Mouse (Mus musculus) CH12.LX (cell line): Measurements from ENCODE around the gene Cnn3. TPM values are rescaled to one million over a fixed set of nuclear protein-coding genes. Genes with fewer than 3 reads are reported as not detected.
A peak's percentile ranks its signal among the peaks of the same experiment; 100 is the strongest.

Experiments
- DNase-seq: peaks from one replicate; pipeline ENCODE4 v3.0.0-alpha.2; 2013; ENCODE audit errors: extremely low read depth
- H3K27ac ChIP-seq: 2 replicates; pipeline ENCODE4 v1.5.1; 2012; ENCODE audit warnings: low read depth, mild to moderate bottlenecking, control low read depth, moderate library complexity; ENCODE audit not compliant: insufficient read depth
- H3K27me3 ChIP-seq: replicated peaks from 2 replicates; pipeline ENCODE3; 2012; ENCODE audit warnings: inconsistent platforms
- H3K36me3 ChIP-seq, 2 experiments: replicated peaks in 1 of 2; 2 replicates each; pipeline versions ENCODE3 to v1.6.1; 2012; ENCODE audit warnings: inconsistent platforms in 1 of 2, low read length in 1 of 2, mild to moderate bottlenecking in 1 of 2, mixed read lengths in 1 of 2, moderate library complexity in 1 of 2; ENCODE audit not compliant: control insufficient read depth in 1 of 2, insufficient read depth in 1 of 2
- H3K4me1 ChIP-seq, 2 experiments: 2 replicates each; pipeline ENCODE4 v1.6.1; 2012; ENCODE audit warnings: inconsistent platforms in 1 of 2, moderate library complexity in 1 of 2; ENCODE audit not compliant: insufficient read depth in 2 of 2, control insufficient read depth in 1 of 2
- H3K4me2 ChIP-seq: 2 replicates; pipeline ENCODE4 v1.6.1; 2012; ENCODE audit warnings: low read depth, mild to moderate bottlenecking, control low read depth; ENCODE audit not compliant: poor library complexity, insufficient read depth, severe bottlenecking
- H3K4me3 ChIP-seq, 3 experiments: fragments of 150-350 bp in 1 of 3; sonication (generic) in 1 of 3; replicated peaks in 1 of 3; 2 replicates each; pipeline versions ENCODE3 to v1.5.1; 2011 to 2012; ENCODE audit warnings: low read depth in 2 of 3, low read length in 2 of 3, mild to moderate bottlenecking in 2 of 3, moderate library complexity in 2 of 3, control low read depth in 1 of 3, improper control_type of control experiment in 1 of 3, inconsistent platforms in 1 of 3, mixed read lengths in 1 of 3; ENCODE audit not compliant: poor library complexity in 1 of 3
- H3K79me2 ChIP-seq: replicated peaks from 2 replicates; pipeline ENCODE4 v1.6.1; 2012; ENCODE audit warnings: mild to moderate bottlenecking, moderate library complexity; ENCODE audit not compliant: control insufficient read depth, poor library complexity, insufficient read depth, severe bottlenecking; ENCODE audit errors: extremely low read depth
- H3K9ac ChIP-seq: 2 replicates; pipeline ENCODE4 v1.6.1; 2012; ENCODE audit warnings: low read depth, mild to moderate bottlenecking, control low read depth, moderate library complexity; ENCODE audit not compliant: insufficient read depth
- H3K9me3 ChIP-seq: replicated peaks from 2 replicates; pipeline ENCODE3; 2012; ENCODE audit warnings: low read length, inconsistent platforms, mixed read lengths
- BHLHE40 ChIP-seq: IDR thresholded peaks from 2 replicates; pipeline ENCODE4 v1.6.1; 2011; ENCODE audit warnings: mild to moderate bottlenecking, low read depth, low read length, improper control_type of control experiment
- CHD2 ChIP-seq: IDR thresholded peaks from 2 replicates; pipeline ENCODE4 v1.6.1; 2011; ENCODE audit warnings: low read length, improper control_type of control experiment
- EP300 ChIP-seq: IDR thresholded peaks from 2 replicates; pipeline ENCODE4 v1.6.1; 2011; ENCODE audit warnings: low read length, improper control_type of control experiment
- ETS1 ChIP-seq: conservative IDR thresholded peaks from 2 replicates; pipeline ENCODE4 v1.6.1; 2012; ENCODE audit warnings: low read depth, mild to moderate bottlenecking, inconsistent platforms, low read length, improper control_type of control experiment, moderate library complexity
- GABPA ChIP-seq: IDR thresholded peaks from 2 replicates; pipeline ENCODE4 v1.6.1; 2012; ENCODE audit warnings: low read depth, low read length, improper control_type of control experiment, inconsistent platforms; ENCODE audit not compliant: insufficient replicate concordance
- IRF4 ChIP-seq: IDR thresholded peaks from 2 replicates; pipeline ENCODE4 v1.6.1; 2014; ENCODE audit warnings: low read depth, mild to moderate bottlenecking, inconsistent platforms, low read length, improper control_type of control experiment
- JUN ChIP-seq: IDR thresholded peaks from 2 replicates; pipeline ENCODE4 v1.6.1; 2011; ENCODE audit warnings: low read depth, mild to moderate bottlenecking, low read length, improper control_type of control experiment, moderate library complexity; ENCODE audit not compliant: insufficient read depth
- JUND ChIP-seq: conservative IDR thresholded peaks from 2 replicates; pipeline ENCODE4 v1.6.1; 2011; ENCODE audit warnings: low read depth, low read length, improper control_type of control experiment
- MAFK ChIP-seq: IDR thresholded peaks from 2 replicates; pipeline ENCODE4 v1.6.1; 2011; ENCODE audit warnings: low read length, improper control_type of control experiment; ENCODE audit not compliant: insufficient replicate concordance
- MAX ChIP-seq: IDR thresholded peaks from 2 replicates; pipeline ENCODE4 v1.6.1; 2011; ENCODE audit warnings: low read length, improper control_type of control experiment
- MEF2A ChIP-seq: IDR thresholded peaks from 2 replicates; pipeline ENCODE4 v1.6.1; 2014; ENCODE audit warnings: low read depth, mild to moderate bottlenecking, inconsistent platforms, low read length, improper control_type of control experiment, borderline replicate concordance
- NRF1 ChIP-seq: IDR thresholded peaks from 2 replicates; pipeline ENCODE4 v1.6.1; 2014; ENCODE audit warnings: low read depth, mild to moderate bottlenecking, inconsistent platforms, low read length, improper control_type of control experiment, moderate library complexity
- POLR2A ChIP-seq: IDR thresholded peaks from 2 replicates; pipeline ENCODE4 v1.6.1; 2011; ENCODE audit warnings: low read depth, mild to moderate bottlenecking, improper control_type of control experiment, low read length
- POLR2AphosphoS2 ChIP-seq: IDR thresholded peaks from 2 replicates; pipeline ENCODE4 v1.6.1; 2011; ENCODE audit warnings: low read depth, low read length, improper control_type of control experiment
- RAD21 ChIP-seq: IDR thresholded peaks from 2 replicates; pipeline ENCODE4 v1.6.1; 2011; ENCODE audit warnings: low read depth, mild to moderate bottlenecking, low read length, improper control_type of control experiment, moderate library complexity
- SIN3A ChIP-seq: IDR thresholded peaks from 2 replicates; pipeline ENCODE4 v1.6.1; 2012; ENCODE audit warnings: low read length, improper control_type of control experiment, inconsistent platforms
- SMC3 ChIP-seq: IDR thresholded peaks from 2 replicates; pipeline ENCODE4 v1.6.1; 2011; ENCODE audit warnings: low read depth, low read length, improper control_type of control experiment
- USF1 ChIP-seq: IDR thresholded peaks from 2 replicates; pipeline ENCODE4 v1.6.1; 2014; ENCODE audit warnings: low read depth, mild to moderate bottlenecking, inconsistent platforms, low read length, improper control_type of control experiment
- ZKSCAN1 ChIP-seq: IDR thresholded peaks from 2 replicates; pipeline ENCODE4 v1.6.1; 2012; ENCODE audit warnings: low read depth, inconsistent platforms, low read length, improper control_type of control experiment, borderline replicate concordance
- ZNF384 ChIP-seq: IDR thresholded peaks from 2 replicates; pipeline ENCODE4 v1.6.1; 2012; ENCODE audit warnings: low read depth, low read length, improper control_type of control experiment, inconsistent platforms
- dilution Hi-C: fragments of 300-500 bp; cut with MboI; formaldehyde crosslinking; loops from 2 replicates; pipeline ENCODE4 v1.14.3; 2020; ENCODE audit warnings: low sequenced_read_pairs; ENCODE audit not compliant: extremely low pct_unique_long_range_greater_than_20kb, extremely low pct_ligation_motif_present
- in situ Hi-C: fragments of 300-500 bp; cut with MboI; formaldehyde crosslinking; loops from 3 replicates; pipeline ENCODE4 v1.14.3; 2019; ENCODE audit warnings: low sequenced_read_pairs, low pct_ligation_motif_present, low pct_unique_long_range_greater_than_20kb, mixed read lengths
- polyA plus RNA-seq: library from polyadenylated mRNA; unstranded; fragments of >175 nt; gene quantifications from 2 replicates; pipeline ENCODE4 v1.2.1, GENCODE M21; 2012; ENCODE audit warnings: low read depth; ENCODE audit not compliant: insufficient read length
- total RNA-seq, 2 experiments: library from RNA; depleted of rRNA; stranded (reverse); fragments of 300-350 nt in 1 of 2; fragments of >200 nt in 1 of 2; gene quantifications; 2 replicates each; pipeline ENCODE4 v1.2.3; 2012 to 2014

Cnn3 gene
- total and polyA plus RNA-seq, 3 experiments: 12.5 to 58.5 (median 46.4) TPM

DNA sequence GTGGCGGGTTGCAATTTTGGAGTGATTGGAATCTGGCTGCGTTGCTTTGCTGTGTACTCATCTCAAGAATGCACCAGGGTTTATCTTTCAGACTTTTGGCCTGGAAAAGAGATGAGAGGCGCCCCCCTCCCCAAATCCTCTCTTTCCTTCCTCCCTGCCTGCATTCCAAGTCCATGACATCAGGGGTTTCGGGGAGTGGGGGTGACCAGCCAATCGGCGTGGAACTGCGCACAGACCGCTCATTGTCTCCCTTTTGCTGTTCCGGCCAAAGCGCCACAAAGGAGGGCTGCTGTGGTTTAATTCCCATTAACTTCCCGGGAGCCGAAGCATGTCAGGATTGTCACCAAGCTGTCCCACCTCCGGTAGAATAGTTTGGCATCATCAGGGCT lies 1.2 kb downstream of the Cnn3 start:
- dilution Hi-C loops: no loop called here

DNA sequence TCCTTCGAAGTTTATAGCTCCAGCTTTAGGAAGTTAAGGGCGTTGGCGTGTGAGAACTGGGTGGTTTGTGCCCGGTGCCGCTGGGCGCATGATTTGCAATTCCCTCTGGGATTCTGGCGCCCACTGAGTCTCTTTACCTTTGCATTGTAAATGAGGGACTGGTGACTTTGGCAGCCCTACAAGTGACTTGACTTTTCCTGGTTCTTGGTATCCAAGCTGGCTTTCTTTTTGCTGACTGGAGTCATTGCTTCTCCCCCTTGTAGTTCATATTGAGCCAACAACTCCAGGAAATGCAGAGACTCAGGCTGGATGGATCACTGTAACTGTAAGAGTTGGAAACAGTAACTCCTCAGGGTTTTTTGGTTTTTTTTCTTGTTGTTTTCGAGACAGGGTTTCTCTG lies 1.9 kb downstream of the Cnn3 start:
- H3K9ac ChIP-seq: no peak overlapping the region

More for the DNA sequence above, 1.2 kb downstream of the Cnn3 start:
- Histone ChIP-seq H3K4me2 (peak overlapping the region; percentile 80), H3K27ac (no peak overlapping the region)
- peak; percentile 8 for DNase-seq
- TF ChIP-seq ZNF384 (no peak), USF1 (no peak), SMC3 (no peak), GABPA (no peak), RAD21 (no peak), MEF2A (no peak), JUN (no peak), NRF1 (no peak), CHD2 (no peak), POLR2A (no peak), MAX (no peak), POLR2AphosphoS2 (no peak), JUND (no peak)
- TF ChIP-seq, all 38 proteins: peak for 0
- Histone ChIP-seq H3K9me3 (no peaks in the 10 kb centered on the region), H3K4me1 (peaks cover 0 to 27% of the 10 kb centered on the region in 2 experiments; a peak in 2 of 4 replicates), H3K79me2 (no peaks in the 10 kb centered on the region), H3K27me3 (peaks cover 13% of the 10 kb centered on the region), H3K9ac (peak overlapping the region; percentile 6; the same call in 1 of the 2 replicates), H3K36me3 (peaks cover 0 to 2% of the 10 kb centered on the region in 2 experiments), H3K4me3 (peak overlapping the region; percentile 44 to 73 (median 58))
- in situ Hi-C loops: no loop called here

More for the DNA sequence above, 1.9 kb downstream of the Cnn3 start:
- peak; percentile 76 for DNase-seq
- no peak overlapping the region for H3K27ac ChIP-seq
- dilution Hi-C loops: no loop called here
- TF ChIP-seq MAFK (peak; percentile 74; the same call in 1 of the 2 replicates), IRF4 (0 out of 2 replicates have a peak, but pooled peaks have one; percentile 16), BHLHE40 (peak; percentile 78), ZKSCAN1 (no peak), EP300 (peak; percentile 56), SIN3A (peak; percentile 64; the same call in 1 of the 2 replicates), MEF2A (no peak), MAX (peak; percentile 32; the same call in 1 of the 2 replicates), ETS1 (peak; percentile 53), USF1 (no peak)
- no peaks in the 10 kb centered on the region for H3K9me3 ChIP-seq
- H3K4me3 ChIP-seq: peak overlapping the region in 1 of 3 experiments; percentile 73
- H3K79me2 ChIP-seq: no peaks in the 10 kb centered on the region
- H3K4me1 ChIP-seq: peaks cover 0 to 27% of the 10 kb centered on the region in 2 experiments; a peak in 2 of 4 replicates
- in situ Hi-C loops: no loop called here
- H3K36me3 ChIP-seq: peaks cover 0 to 2% of the 10 kb centered on the region in 2 experiments
- peaks cover 12% of the 10 kb centered on the region for H3K27me3 ChIP-seq
- peak overlapping the region; percentile 80 for H3K4me2 ChIP-seq
